Mouse (Mus musculus) heart, adult 2 months (tissue): ENCODE data around the gene Dnah3. TPM values are rescaled to one million over a fixed set of nuclear protein-coding genes. Genes with fewer than 3 reads are reported as not detected.

Source experiments
- DNase-seq, 2 experiments: peaks; one replicate each; pipeline ENCODE4 v3.0.0; 2021
- H3K27ac ChIP-seq: fragments of 200-600 bp; 2 replicates; pipeline ENCODE4 v1.8.1; 2022
- H3K27me3 ChIP-seq: fragments of 200-500 bp; 2 replicates; pipeline ENCODE4 v1.6.1; 2012; ENCODE audit warnings: mild to moderate bottlenecking, low read length, inconsistent platforms, mixed read lengths; ENCODE audit not compliant: control insufficient read depth, insufficient read depth
- H3K36me3 ChIP-seq: fragments of 200-500 bp; 2 replicates; pipeline ENCODE4 v1.6.1; 2012; ENCODE audit warnings: low read length, inconsistent platforms; ENCODE audit not compliant: control insufficient read depth, insufficient read depth
- H3K4me1 ChIP-seq: fragments of 200-500 bp; 2 replicates; pipeline ENCODE4 v1.6.1; 2011; ENCODE audit warnings: low read length; ENCODE audit not compliant: control insufficient read depth, insufficient read depth
- H3K4me3 ChIP-seq: fragments of 200-600 bp; 2 replicates; pipeline ENCODE4 v1.8.1; 2022
- H3K79me2 ChIP-seq: fragments of 200-500 bp; replicated peaks from 2 replicates; pipeline ENCODE4 v1.6.1; 2012; ENCODE audit warnings: mild to moderate bottlenecking, inconsistent platforms, low read length, moderate library complexity, mixed read lengths; ENCODE audit not compliant: control insufficient read depth, insufficient read depth
- H3K9ac ChIP-seq: fragments of 200-500 bp; 2 replicates; pipeline ENCODE4 v1.6.1; 2012; ENCODE audit warnings: low read depth, mild to moderate bottlenecking, control low read depth, inconsistent platforms, low read length, mixed read lengths
- CTCF ChIP-seq: fragments of 200-600 bp; IDR thresholded peaks from 2 replicates; pipeline ENCODE4 v1.8.1; 2022; ENCODE audit warnings: antibody characterized with exemption, mild to moderate bottlenecking, moderate library complexity
- EP300 ChIP-seq: fragments of 200-500 bp; IDR thresholded peaks from 2 replicates; pipeline ENCODE4 v1.6.1; 2011; ENCODE audit warnings: low read depth, low read length, control low read depth; ENCODE audit not compliant: insufficient read depth
- POLR2A ChIP-seq: fragments of 200-500 bp; IDR thresholded peaks from 2 replicates; pipeline ENCODE4 v1.6.1; 2011; ENCODE audit warnings: mild to moderate bottlenecking, low read depth, low read length, control low read depth; ENCODE audit not compliant: insufficient read depth
- WGBS: fragments of 180-500 bp; shearing (Covaris S2); methylation state at CpG from one replicate; pipeline ENCODE4 v1.1.7; 2018; 5-methylcytosine and 5-hydroxymethylcytosine counted together
- intact Hi-C: fragments of 180-260 bp; cut with DNase I; formaldehyde crosslinking; loops from one replicate; pipeline ENCODE4 v1.15.1; 2025
- polyA plus RNA-seq: library from polyadenylated mRNA; depleted of rRNA; stranded (reverse); fragments of >200 nt; gene quantifications from 2 replicates; pipeline ENCODE4 v1.2.3, GENCODE M21; 2012; rRNA removed
- total RNA-seq, 2 experiments: library from RNA; stranded (reverse); gene quantifications; 2 replicates each; pipeline ENCODE4 v1.2.3; 2021

Gene Dnah3
- total and polyA plus RNA-seq, 3 experiments, result 0.59 TPM; not detected in 2

DNA sequence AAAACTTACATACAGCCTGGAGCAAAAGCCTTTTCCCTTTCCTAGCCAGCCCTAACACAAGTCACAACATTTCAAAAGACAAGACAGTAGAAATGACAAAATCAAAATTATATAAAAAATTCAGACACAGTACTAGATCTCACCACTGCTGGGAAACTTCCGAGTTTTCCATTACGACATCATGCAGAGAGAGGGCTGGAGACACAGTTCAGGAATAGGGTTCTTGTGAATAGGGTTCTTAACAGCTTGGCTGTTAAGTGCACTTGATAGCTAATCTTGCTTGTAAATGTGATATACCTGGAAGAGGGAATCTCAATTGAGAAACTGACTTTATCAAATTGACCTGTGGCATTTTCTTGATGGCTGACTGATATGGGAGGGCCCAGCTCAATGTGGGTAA is 213.9 kb downstream of the Dnah3 start:
- Histone ChIP-seq H3K79me2 (peaks cover 4% of the 10 kb centered on the region; the same call in 1 of the 2 replicates), H3K9ac (no peak overlapping the region), H3K27ac (no peak overlapping the region), H3K4me3 (no peak overlapping the region), H3K4me1 (peaks cover 1% of the 10 kb centered on the region), H3K36me3 (peaks cover 6% of the 10 kb centered on the region), H3K27me3 (no peaks in the 10 kb centered on the region)
- TF ChIP-seq CTCF (no peak), EP300 (no peak), POLR2A (no peak)
- DNase-seq, result no peak
- intact Hi-C loops, result no loop called here
- 83% methylated on average over 2 of the region's 2 CpGs for WGBS

DNA sequence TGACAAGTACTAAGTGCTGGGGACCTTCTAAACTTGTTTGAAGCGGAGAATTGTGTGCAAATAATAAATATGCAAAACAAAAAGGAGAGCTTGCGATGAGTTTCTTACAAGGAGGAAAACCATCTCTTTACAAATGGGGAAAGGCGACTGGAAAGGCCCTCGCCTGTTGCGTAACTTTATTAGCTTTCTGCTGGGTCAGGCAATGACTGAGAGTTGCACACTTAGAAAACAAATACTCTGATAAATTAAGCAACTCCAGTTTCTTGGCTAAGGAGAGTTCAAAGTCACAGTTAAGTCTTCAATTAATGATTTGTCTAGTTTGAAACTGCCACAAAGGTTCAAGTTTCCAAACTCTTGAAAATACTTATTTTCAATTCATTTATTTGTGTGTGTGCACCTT is 214.7 kb downstream of the Dnah3 start:
- Histone ChIP-seq H3K4me3 (no peak overlapping the region), H3K36me3 (peaks cover 6% of the 10 kb centered on the region), H3K4me1 (peaks cover 5% of the 10 kb centered on the region), H3K27ac (0 out of 2 replicates have a peak overlapping the region, but pooled peaks have one; percentile 8), H3K79me2 (peaks cover 3% of the 10 kb centered on the region; the same call in 1 of the 2 replicates), H3K9ac (no peak overlapping the region), H3K27me3 (no peaks in the 10 kb centered on the region)
- TF ChIP-seq CTCF, result no peak
- no peak for TF ChIP-seq POLR2A
- no peak for TF ChIP-seq EP300
- intact Hi-C loops, result no loop called here
- DNase-seq, result peak in 1 of 2 experiments; percentile 28
- WGBS, result 78% methylated on average over 5 of the region's 5 CpGs

DNA sequence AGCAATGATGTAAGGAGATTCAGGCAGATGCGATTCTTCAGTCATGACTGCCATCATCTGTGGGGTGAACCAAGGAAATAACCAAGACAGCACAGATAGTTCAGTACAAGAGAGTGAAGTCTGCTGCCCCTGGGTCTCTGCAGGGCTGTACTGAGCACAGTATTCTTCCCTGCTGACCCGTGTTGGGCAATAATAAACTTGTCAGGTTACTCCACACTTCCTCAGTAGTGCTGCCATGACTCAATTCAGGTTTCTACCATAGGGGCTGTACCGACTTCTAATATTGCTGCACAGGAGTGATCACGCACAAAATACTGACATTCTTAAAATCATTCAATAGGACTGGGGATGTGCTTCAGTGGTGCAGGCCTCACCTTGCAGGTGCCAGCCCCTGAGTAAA is 215.9 kb downstream of the Dnah3 start:
- peaks cover 5% of the 10 kb centered on the region for H3K4me1 ChIP-seq
- 94% methylated on average over 4 of the region's 4 CpGs for WGBS

DNA sequence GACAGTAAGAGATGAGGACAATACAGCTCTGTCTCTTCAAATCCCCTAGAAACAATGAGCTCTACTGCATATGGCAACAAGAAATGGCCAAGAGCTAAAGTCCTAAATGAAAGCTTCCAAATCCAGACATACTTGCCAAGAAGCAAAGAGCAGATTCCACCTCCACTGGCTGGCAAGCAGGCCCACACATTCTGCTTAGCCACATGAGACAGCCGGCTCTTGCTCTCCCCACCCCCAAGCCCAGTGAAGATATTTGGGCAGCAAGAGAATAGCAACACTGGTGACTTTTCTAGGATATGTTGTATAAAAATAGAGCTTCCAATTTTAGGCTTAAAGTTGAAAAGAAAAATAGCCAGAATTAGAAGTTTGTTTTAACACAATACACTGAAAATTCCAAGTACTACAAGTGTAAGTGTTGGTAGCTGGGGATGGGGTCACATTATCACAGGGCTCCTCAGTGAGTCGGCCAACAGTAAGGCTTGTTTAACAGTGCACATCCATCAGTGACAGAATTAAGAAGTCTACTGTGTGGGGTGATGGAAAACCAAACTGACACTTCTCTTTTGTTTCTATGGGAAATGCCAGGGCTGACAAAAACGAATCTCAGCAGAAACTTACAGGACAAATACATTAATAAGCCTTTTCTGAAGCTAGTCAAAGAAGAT is 219.2 kb downstream of the Dnah3 start:
- peaks cover 5% of the 10 kb centered on the region for H3K4me1 ChIP-seq
- no peak overlapping the region for H3K9ac ChIP-seq
- no peak overlapping the region for H3K4me3 ChIP-seq
- H3K27ac ChIP-seq, result no peak overlapping the region; the same call in 1 of the 2 replicates
- peaks cover 6% of the 10 kb centered on the region for H3K36me3 ChIP-seq
- H3K27me3 ChIP-seq, result no peaks in the 10 kb centered on the region
- 42% methylated on average over 3 of the region's 3 CpGs for WGBS
- intact Hi-C loops, result no loop called here
- DNase-seq, result peak in 1 of 2 experiments; percentile 43
- H3K79me2 ChIP-seq, result no peaks in the 10 kb centered on the region; the same call in 1 of the 2 replicates
- TF ChIP-seq EP300 (no peak), CTCF (no peak), POLR2A (no peak)

More for the DNA sequence above, 215.9 kb downstream of the Dnah3 start:
- Histone ChIP-seq H3K36me3 (peaks cover 6% of the 10 kb centered on the region), H3K27ac (no peak overlapping the region), H3K27me3 (no peaks in the 10 kb centered on the region), H3K79me2 (no peaks in the 10 kb centered on the region; the same call in 1 of the 2 replicates), H3K9ac (no peak overlapping the region), H3K4me3 (no peak overlapping the region)
- intact Hi-C loops, result no loop called here
- no peak for DNase-seq
- TF ChIP-seq POLR2A (no peak), CTCF (no peak), EP300 (no peak)

DNA sequence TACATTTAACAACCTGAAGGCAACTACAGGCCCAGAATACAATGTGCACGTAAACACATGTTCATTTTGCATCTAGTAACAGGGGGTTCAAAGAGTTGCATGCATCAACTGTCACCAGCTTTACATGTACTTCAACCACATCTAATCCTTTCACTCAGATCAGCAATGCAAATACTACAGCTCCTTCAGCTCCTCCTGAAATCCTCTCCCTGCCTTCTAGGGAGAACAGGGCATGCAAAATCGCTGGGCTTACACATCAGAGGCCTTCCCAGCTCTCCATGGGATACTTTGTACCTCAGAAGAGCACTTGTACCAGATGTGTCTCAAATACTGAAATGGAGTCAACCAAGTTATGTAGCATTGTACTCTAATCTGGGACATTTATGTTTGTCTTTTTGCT is 222.0 kb downstream of the Dnah3 start:
- no peak overlapping the region for H3K9ac ChIP-seq
- 65% methylated on average over 2 of the region's 2 CpGs for WGBS
- peaks cover 4% of the 10 kb centered on the region; the same call in 1 of the 2 replicates for H3K4me1 ChIP-seq
- intact Hi-C loops, result no loop called here
- no peak for DNase-seq
- H3K4me3 ChIP-seq, result no peak overlapping the region
- TF ChIP-seq CTCF (no peak), POLR2A (no peak), EP300 (no peak)
- no peak overlapping the region for H3K27ac ChIP-seq
- peaks cover 5% of the 10 kb centered on the region for H3K36me3 ChIP-seq
- no peaks in the 10 kb centered on the region for H3K27me3 ChIP-seq
- H3K79me2 ChIP-seq, result no peaks in the 10 kb centered on the region

Other genes with a start within 250 kb of the Dnah3 start
- 1 to 10 TPM; 9.1 to 9.6 TPM for gene Lyrm1, start 199.4 kb downstream of the Dnah3 start, total RNA-seq
- gene Lyrm1, start 199.4 kb downstream of the Dnah3 start, polyA plus RNA-seq, result 5.9 and 8.6 TPM in 2 replicates
- 10 to 100 TPM; 12.6 to 14.6 TPM for gene Dcun1d3, start 199.0 kb downstream of the Dnah3 start, total RNA-seq
- gene Dcun1d3, start 199.0 kb downstream of the Dnah3 start, polyA plus RNA-seq, result 3.7 and 6.5 TPM in 2 replicates
- gene Tmem159, start 7.1 kb upstream of the Dnah3 start, total RNA-seq, result 10 to 100 TPM; 22.2 to 24.1 TPM
- gene Tmem159, start 7.1 kb upstream of the Dnah3 start, polyA plus RNA-seq, result 29.9 and 38.1 TPM in 2 replicates
- gene Zp2, start 50.0 kb upstream of the Dnah3 start, total RNA-seq, result under 1 TPM; 0.29 to 0.41 TPM
- gene Zp2, start 50.0 kb upstream of the Dnah3 start, polyA plus RNA-seq, result 0.41 and 0.76 TPM in 2 replicates
- gene Anks4b, start 78.6 kb upstream of the Dnah3 start, total RNA-seq, result under 1 TPM; 0.10 to 0.20 TPM
- gene Anks4b, start 78.6 kb upstream of the Dnah3 start, polyA plus RNA-seq, result not detected in 2 replicates
- gene Crym, start 106.8 kb upstream of the Dnah3 start, total RNA-seq, result under 1 TPM; 0.34 to 0.37 TPM
- gene Crym, start 106.8 kb upstream of the Dnah3 start, polyA plus RNA-seq, result 0.39 and 0.47 TPM in 2 replicates
- not detected for gene Abca14, start 108.7 kb upstream of the Dnah3 start, total RNA-seq
- gene Abca14, start 108.7 kb upstream of the Dnah3 start, polyA plus RNA-seq, result 0.06 TPM in 1 of 2 replicates, not detected in the other
- gene Abca15, start 233.4 kb upstream of the Dnah3 start, total RNA-seq, result not detected
- gene Abca15, start 233.4 kb upstream of the Dnah3 start, polyA plus RNA-seq, result not detected in 2 replicates